Mouse (Mus musculus) c-Kit-negative CD71-positive TER-119-positive erythroid progenitor cells, embryonic 14.5 days (primary cell): ENCODE results near the gene Gm45808.

Source experiments
- DNase-seq: peaks from one replicate; pipeline ENCODE4 v3.0.0-alpha.2; 2013; ENCODE audit warnings: low read depth, low spot score

Gm45808 gene

GRCm38 (mm10) chr7:45449974-45450373 is 36.6 kb downstream of the Gm45808 start:
- no peak for DNase-seq

GRCm38 (mm10) chr7:45447325-45447990 is 39.2 kb downstream of the Gm45808 start:
- DNase-seq: no peak

GRCm38 (mm10) chr7:45446589-45446988 is 40.0 kb downstream of the Gm45808 start:
- no peak for DNase-seq

GRCm38 (mm10) chr7:45443526-45444420 is 42.8 kb downstream of the Gm45808 start:
- no peak for DNase-seq

- no peak for DNase-seq
Measured at GRCm38 (mm10) chr7:45437521-45438276, 48.9 kb downstream of the Gm45808 start, which contains the start of gene Ruvbl2. Gene Ruvbl2 (minus strand): TSS chr7:45438096.

- DNase-seq: no peak
Measured at GRCm38 (mm10) chr7:45437046-45437445, 49.6 kb downstream of the Gm45808 start.

- DNase-seq: no peak
Measured at GRCm38 (mm10) chr7:45436444-45436843, 50.2 kb downstream of the Gm45808 start.

- DNase-seq: no peak
Measured at GRCm38 (mm10) chr7:45435038-45435437, 51.6 kb downstream of the Gm45808 start.

- peak; percentile 99 for DNase-seq
Measured at GRCm38 (mm10) chr7:45434203-45435015, 52.2 kb downstream of the Gm45808 start, which contains the start of gene Gys1. Gene Gys1 (plus strand): TSS chr7:45434844.

GRCm38 (mm10) chr7:45433835-45434202 is 52.8 kb downstream of the Gm45808 start:
- DNase-seq: no peak

- no peak for DNase-seq
Measured at GRCm38 (mm10) chr7:45426556-45426955, 60.1 kb downstream of the Gm45808 start.

GRCm38 (mm10) chr7:45421194-45421593 is 65.4 kb downstream of the Gm45808 start:
- DNase-seq: no peak

GRCm38 (mm10) chr7:45420615-45420919 is 66.0 kb downstream of the Gm45808 start, which contains the start of gene Lhb:
Gene Lhb (plus strand): TSS chr7:45420820.
- no peak for DNase-seq

GRCm38 (mm10) chr7:45419859-45420614 is 66.6 kb downstream of the Gm45808 start:
- DNase-seq: no peak

- DNase-seq: no peak
Measured at GRCm38 (mm10) chr7:45417962-45418492, 68.6 kb downstream of the Gm45808 start.
